Mouse (Mus musculus) MEL (cell line): Measurements from ENCODE around the gene Smarcad1. TPM values are rescaled to one million over a fixed set of nuclear protein-coding genes. Genes with fewer than 3 reads are reported as not detected.

Source experiments
- DNase-seq: peaks from one replicate; pipeline ENCODE4 v3.0.0; 2011; ENCODE audit warnings: low read depth, low spot score
- H3K27ac ChIP-seq: 2 replicates; pipeline ENCODE4 v1.5.1; 2012; ENCODE audit warnings: low read depth, mild to moderate bottlenecking, control low read depth, low read length, moderate library complexity; ENCODE audit not compliant: control insufficient read depth
- H3K27me3 ChIP-seq, 2 experiments: fragments of 150-350 bp in 1 of 2; sonication (generic) in 1 of 2; 2 replicates each; pipeline ENCODE4 v1.6.1; 2012; ENCODE audit warnings: low read length in 2 of 2, mild to moderate bottlenecking in 2 of 2, improper control_type of control experiment in 1 of 2, moderate library complexity in 1 of 2; ENCODE audit not compliant: insufficient read depth in 2 of 2, control insufficient read depth in 1 of 2
- H3K36me3 ChIP-seq, 2 experiments: 2 replicates each; pipeline ENCODE4 v1.6.1; 2012 to 2014; ENCODE audit warnings: low read length in 2 of 2, improper control_type of control experiment in 1 of 2, inconsistent platforms in 1 of 2, mild to moderate bottlenecking in 1 of 2; ENCODE audit not compliant: insufficient read depth in 2 of 2, control insufficient read depth in 1 of 2
- H3K4me1 ChIP-seq, 2 experiments: fragments of 150-350 bp in 1 of 2; sonication (generic) in 1 of 2; 2 replicates each; pipeline ENCODE4 v1.6.1; 2012; ENCODE audit warnings: low read length in 2 of 2, improper control_type of control experiment in 1 of 2, mild to moderate bottlenecking in 1 of 2; ENCODE audit not compliant: insufficient read depth in 2 of 2, control insufficient read depth in 1 of 2
- H3K4me3 ChIP-seq, 2 experiments: fragments of 150-350 bp in 1 of 2; sonication (generic) in 1 of 2; 2 replicates each; pipeline ENCODE4 v1.5.1; 2012; ENCODE audit warnings: low read depth in 2 of 2, low read length in 2 of 2, mild to moderate bottlenecking in 2 of 2, moderate library complexity in 2 of 2, control low read depth in 1 of 2, improper control_type of control experiment in 1 of 2; ENCODE audit not compliant: control insufficient read depth in 1 of 2, insufficient read depth in 1 of 2
- H3K79me2 ChIP-seq: 2 replicates; pipeline ENCODE4 v1.6.1; 2012; ENCODE audit warnings: mild to moderate bottlenecking, low read length, moderate library complexity; ENCODE audit not compliant: control insufficient read depth, poor library complexity, insufficient read depth
- H3K9ac ChIP-seq: 2 replicates; pipeline ENCODE4 v1.6.1; 2012; ENCODE audit warnings: low read depth, mild to moderate bottlenecking, control low read depth, low read length, moderate library complexity; ENCODE audit not compliant: control insufficient read depth, poor library complexity, severe bottlenecking
- H3K9me3 ChIP-seq: fragments of 150-350 bp; sonication (generic); replicated peaks from 2 replicates; pipeline ENCODE4 v1.6.1; 2012; ENCODE audit warnings: mild to moderate bottlenecking, low read length, improper control_type of control experiment, moderate library complexity; ENCODE audit not compliant: insufficient read depth
- CHD1 ChIP-seq: IDR thresholded peaks from 2 replicates; pipeline ENCODE4 v1.6.1; 2012; ENCODE audit warnings: low read depth, mild to moderate bottlenecking, inconsistent platforms, low read length, improper control_type of control experiment
- GABPA ChIP-seq: IDR thresholded peaks from 2 replicates; pipeline ENCODE4 v1.6.1; 2012; ENCODE audit warnings: low read depth, mild to moderate bottlenecking, inconsistent platforms, low read length, improper control_type of control experiment, moderate library complexity
- GATA1 ChIP-seq: IDR thresholded peaks from 2 replicates; pipeline ENCODE4 v1.6.1; 2011; ENCODE audit warnings: low read depth, low read length, improper control_type of control experiment
- HCFC1 ChIP-seq: IDR thresholded peaks from 2 replicates; pipeline ENCODE4 v1.6.1; 2012; ENCODE audit warnings: low read depth, mild to moderate bottlenecking, inconsistent platforms, low read length, improper control_type of control experiment, moderate library complexity
- JUND ChIP-seq: IDR thresholded peaks from 2 replicates; pipeline ENCODE4 v1.6.1; 2011; ENCODE audit warnings: low read depth, mild to moderate bottlenecking, improper control_type of control experiment, low read length
- MAFK ChIP-seq: IDR thresholded peaks from 2 replicates; pipeline ENCODE4 v1.6.1; 2011; ENCODE audit warnings: low read depth, mild to moderate bottlenecking, low read length, improper control_type of control experiment, borderline replicate concordance
- MAX ChIP-seq: IDR thresholded peaks from 2 replicates; pipeline ENCODE4 v1.6.1; 2011; ENCODE audit warnings: low read length, improper control_type of control experiment
- MAZ ChIP-seq: IDR thresholded peaks from 2 replicates; pipeline ENCODE4 v1.6.1; 2012; ENCODE audit warnings: low read depth, mild to moderate bottlenecking, inconsistent platforms, low read length, improper control_type of control experiment
- MXI1 ChIP-seq: IDR thresholded peaks from 2 replicates; pipeline ENCODE4 v1.6.1; 2011; ENCODE audit warnings: mild to moderate bottlenecking, low read depth, low read length, improper control_type of control experiment
- MYC ChIP-seq: IDR thresholded peaks from 2 replicates; pipeline ENCODE4 v1.6.1; 2011; ENCODE audit warnings: low read depth, mild to moderate bottlenecking, low read length, improper control_type of control experiment, moderate library complexity
- NRF1 ChIP-seq: IDR thresholded peaks from 2 replicates; pipeline ENCODE4 v1.6.1; 2014; ENCODE audit warnings: low read depth, mild to moderate bottlenecking, inconsistent platforms, low read length, improper control_type of control experiment, moderate library complexity; ENCODE audit not compliant: poor library complexity, insufficient read depth, severe bottlenecking
- POLR2AphosphoS5 ChIP-seq: IDR thresholded peaks from 2 replicates; pipeline ENCODE4 v1.6.1; 2012; ENCODE audit warnings: low read depth, borderline replicate concordance, mild to moderate bottlenecking, inconsistent platforms, low read length, moderate library complexity, mixed read lengths
- RCOR1 ChIP-seq: IDR thresholded peaks from 2 replicates; pipeline ENCODE4 v1.6.1; 2012; ENCODE audit warnings: low read depth, mild to moderate bottlenecking, inconsistent platforms, low read length, improper control_type of control experiment
- SIN3A ChIP-seq: IDR thresholded peaks from 2 replicates; pipeline ENCODE4 v1.6.1; 2012; ENCODE audit warnings: low read length, improper control_type of control experiment, inconsistent platforms
- TAL1 ChIP-seq: IDR thresholded peaks from 2 replicates; pipeline ENCODE4 v1.6.1; 2012; ENCODE audit warnings: mild to moderate bottlenecking, inconsistent platforms, low read length, moderate library complexity, mixed read lengths
- TBP ChIP-seq: IDR thresholded peaks from 2 replicates; pipeline ENCODE4 v1.8.0; 2011; ENCODE audit warnings: low read depth, low read length, improper control_type of control experiment
- TCF12 ChIP-seq: IDR thresholded peaks from 2 replicates; pipeline ENCODE4 v1.6.1; 2014; ENCODE audit warnings: low read depth, mild to moderate bottlenecking, inconsistent platforms, low read length, improper control_type of control experiment, moderate library complexity
- USF1 ChIP-seq: IDR thresholded peaks from 2 replicates; pipeline ENCODE4 v1.6.1; 2014; ENCODE audit warnings: low read depth, mild to moderate bottlenecking, inconsistent platforms, low read length, improper control_type of control experiment, moderate library complexity
- ZC3H11A ChIP-seq: IDR thresholded peaks from 2 replicates; pipeline ENCODE4 v1.6.1; 2012; ENCODE audit warnings: low read depth, mild to moderate bottlenecking, inconsistent platforms, low read length, improper control_type of control experiment
- ZMIZ1 ChIP-seq: IDR thresholded peaks from 2 replicates; pipeline ENCODE4 v1.6.1; 2012; ENCODE audit warnings: low read depth, mild to moderate bottlenecking, inconsistent platforms, low read length, improper control_type of control experiment, moderate library complexity
- polyA plus RNA-seq, 2 experiments: library from polyadenylated mRNA; stranded (reverse) in 1 of 2; unstranded in 1 of 2; fragments of >175 nt in 1 of 2; fragments of >200 nt in 1 of 2; gene quantifications; 2 replicates each; pipeline versions ENCODE4 v1.2.1 to v1.2.4; 2012; ENCODE audit warnings: low replicate concordance in 2 of 2, low read depth in 1 of 2; ENCODE audit not compliant: insufficient read length in 2 of 2, insufficient read depth in 1 of 2, missing spikeins in 1 of 2
- total RNA-seq: library from RNA; depleted of rRNA; stranded (reverse); fragments of 300-350 nt; gene quantifications from 2 replicates; pipeline ENCODE4 v1.2.3, GENCODE M21; 2012; rRNA removed

The Smarcad1 gene
- total and polyA plus RNA-seq, 3 experiments: 40.7 to 45.0 (median 42.7) TPM

DNA sequence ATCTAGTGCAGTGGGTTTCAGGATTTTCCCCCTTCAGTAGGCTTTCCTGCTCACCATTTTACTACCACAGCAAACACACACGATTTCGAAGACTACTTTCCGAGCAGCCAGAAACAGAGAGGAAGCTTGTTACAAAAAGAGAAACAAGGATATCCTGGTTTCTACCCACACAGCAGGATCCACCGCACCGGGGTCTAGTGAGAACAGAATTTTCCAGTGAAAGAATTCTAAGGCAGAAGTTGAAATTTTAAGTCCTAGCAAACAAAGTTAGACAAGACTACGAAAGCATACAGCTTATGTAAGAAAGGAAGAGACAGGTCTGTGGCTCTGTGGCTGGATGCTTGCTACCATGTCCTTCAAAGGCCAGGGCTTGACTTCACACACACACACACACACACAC, 121.8 kb downstream of the Smarcad1 start:
- DNase-seq: no peak
- H3K4me3 ChIP-seq: no peak overlapping the region
- no peak overlapping the region for H3K27ac ChIP-seq
- no peaks in the 10 kb centered on the region for H3K27me3 ChIP-seq
- no peaks in the 10 kb centered on the region for H3K79me2 ChIP-seq
- H3K9me3 ChIP-seq: no peaks in the 10 kb centered on the region
- no peak overlapping the region for H3K9ac ChIP-seq
- H3K4me1 ChIP-seq: no peaks in the 10 kb centered on the region
- no peaks in the 10 kb centered on the region for H3K36me3 ChIP-seq
- no peak for TF ChIP-seq JUND
- no peak for TF ChIP-seq CHD1
- TF ChIP-seq TAL1: no peak
- TF ChIP-seq GATA1: no peak
- no peak for TF ChIP-seq SIN3A
- no peak for TF ChIP-seq ZMIZ1
- TF ChIP-seq MXI1: no peak
- no peak for TF ChIP-seq ZC3H11A
- no peak for TF ChIP-seq TCF12
- no peak for TF ChIP-seq USF1

GRCm38 (mm10) chr6:65164977-65165376, 122.6 kb downstream of the Smarcad1 start:
- Histone ChIP-seq H3K9me3 (no peaks in the 10 kb centered on the region), H3K36me3 (no peaks in the 10 kb centered on the region), H3K4me1 (no peaks in the 10 kb centered on the region), H3K9ac (no peak overlapping the region), H3K27ac (no peak overlapping the region), H3K79me2 (no peaks in the 10 kb centered on the region), H3K27me3 (no peaks in the 10 kb centered on the region), H3K4me3 (no peak overlapping the region)
- no peak for DNase-seq
- TF ChIP-seq MAX: no peak
- no peak for TF ChIP-seq POLR2AphosphoS5
- TF ChIP-seq TBP: no peak
- no peak for TF ChIP-seq MAFK
- TF ChIP-seq MYC: no peak
- TF ChIP-seq GATA1: no peak
- TF ChIP-seq GABPA: no peak
- no peak for TF ChIP-seq ZMIZ1
- TF ChIP-seq MAZ: no peak
- no peak for TF ChIP-seq HCFC1
- no peak for TF ChIP-seq ZC3H11A
- no peak for TF ChIP-seq RCOR1
- no peak for TF ChIP-seq NRF1
- no peak for TF ChIP-seq USF1
- TF ChIP-seq JUND: no peak

Other genes starting within 250 kb of the Smarcad1 start
- 0.07 TPM in 1 of 2 replicates, not detected in the other for gene Hpgds, start 102.3 kb downstream of the Smarcad1 start, total RNA-seq
- under 1 TPM in 1 of 2 experiments, not detected in 1; 0.13 TPM for gene Hpgds, start 102.3 kb downstream of the Smarcad1 start, polyA plus RNA-seq